Mouse (Mus musculus): ENCODE measurements at regions not wholly inside any gene's neighbourhood (a gene's known extent, or its start where the extent isn't known, plus 50 kb on each side); places are given as distances from the start of the nearest gene placed in this dataset.

GRCm38 (mm10) chr1:194878440-194878839 lies 60.2 kb upstream of the Cd34 start:
- ChIA-PET CTCF (interaction anchor here (0.9 to 6.6 kb wide), 4 partner anchors 11 to 124 kb away, joined by 3 to 61 read pairs (median 6); no protein-coding TSS in a partner anchor), POLR2A (no interaction called here)
- no peaks in the 10 kb centered on the region for H3K27me3 ChIP-seq
- ATAC-seq (peak; percentile 94), DNase-seq (ENCODE audit: low read depth, low spot score) (peak; percentile 86)
- TF ChIP-seq CTCF (IDR thresholded peaks at IDR 0.05) = no peak
- in situ Hi-C loops (cut with MboI; ENCODE audit: low pct_unique_long_range_greater_than_20kb) = loop anchor here (5.0 kb wide), 1 partner anchor 74 kb away; no protein-coding TSS in a partner anchor

- TF ChIP-seq CTCF (IDR thresholded peaks at IDR 0.05) = peak; percentile 98
- ATAC-seq = peak; percentile 71
- POLR2A ChIA-PET = interaction anchor here (0.6 to 1.0 kb wide), 2 partner anchors 12 to 97 kb away, joined by 3 read pairs; no protein-coding TSS in a partner anchor
- CTCF ChIA-PET = interaction anchor here (0.8 to 6.6 kb wide), 13 partner anchors 19 to 250 kb away, joined by 3 to 61 read pairs (median 5); partner anchors contain the start of gene Cd34
- DNase-seq (ENCODE audit: low read depth, low spot score) = peak; percentile 66
- in situ Hi-C loops (cut with MboI; ENCODE audit: low pct_unique_long_range_greater_than_20kb) = loop anchor here (5.0 kb wide), 1 partner anchor 73 kb away; no protein-coding TSS in a partner anchor
- H3K27me3 ChIP-seq = no peaks in the 10 kb centered on the region
These were observed 59.0 kb upstream of the Cd34 start for GRCm38 (mm10) chr1:194879324-194880233.

GRCm38 (mm10) chr1:194881556-194882223 lies 56.9 kb upstream of the Cd34 start:
- no peaks in the 10 kb centered on the region for H3K27me3 ChIP-seq
- ChIA-PET POLR2A (no interaction called here), CTCF (interaction anchor here (0.6 to 6.6 kb wide), 7 partner anchors 14 to 80 kb away, joined by 3 to 61 read pairs (median 4); no protein-coding TSS in a partner anchor)
- in situ Hi-C loops (cut with MboI; ENCODE audit: low pct_unique_long_range_greater_than_20kb) = no loop called here
- TF ChIP-seq CTCF (IDR thresholded peaks at IDR 0.05) = no peak
- ATAC-seq (no peak), DNase-seq (ENCODE audit: low read depth, low spot score) (no peak)

GRCm38 (mm10) chr1:194885071-194885686 lies 53.4 kb upstream of the Cd34 start:
- in situ Hi-C loops (cut with MboI; ENCODE audit: low pct_unique_long_range_greater_than_20kb) = no loop called here
- H3K27me3 ChIP-seq = no peaks in the 10 kb centered on the region
- no peak for ATAC-seq
- no peak for DNase-seq (ENCODE audit: low read depth, low spot score)
- ChIA-PET CTCF (interaction anchor here (1.2 to 1.5 kb wide), 2 partner anchors 14 to 76 kb away, joined by 3 read pairs; no protein-coding TSS in a partner anchor), POLR2A (no interaction called here)
- no peak for TF ChIP-seq CTCF (IDR thresholded peaks at IDR 0.05)

- no peak for TF ChIP-seq CTCF (IDR thresholded peaks at IDR 0.05)
- ChIA-PET POLR2A (no interaction called here), CTCF (interaction anchor here (1.2 to 1.5 kb wide), 2 partner anchors 13 to 76 kb away, joined by 3 read pairs; no protein-coding TSS in a partner anchor)
- no peaks in the 10 kb centered on the region for H3K27me3 ChIP-seq
- no peak for ATAC-seq
- no peak for DNase-seq (ENCODE audit: low read depth, low spot score)
- in situ Hi-C loops (cut with MboI; ENCODE audit: low pct_unique_long_range_greater_than_20kb) = no loop called here
These were observed 52.9 kb upstream of the Cd34 start for GRCm38 (mm10) chr1:194885687-194886077.
